Mouse (Mus musculus) gonadal fat pad, adult 2 months (tissue): Measurements from ENCODE around the gene Myo10. TPM values are rescaled to one million over a fixed set of nuclear protein-coding genes. Genes with fewer than 3 reads are reported as not detected.
A peak's percentile ranks its signal among the peaks of the same experiment; 100 is the strongest.

Experiments
- DNase-seq: peaks from one replicate; pipeline ENCODE4 v3.0.0-alpha.2; 2012; ENCODE audit warnings: low read depth
- polyA plus RNA-seq: library from polyadenylated mRNA; depleted of rRNA; stranded (reverse); fragments of >200 nt; gene quantifications from 2 replicates; pipeline ENCODE4 v1.2.3, GENCODE M21; 2012

Gene Myo10
- polyA plus RNA-seq, 1 experiment = 31.1 TPM

- no peak for DNase-seq
These were observed 29.5 kb downstream of the Myo10 start for GRCm38 (mm10) chr15:25651820-25652219.

- no peak for DNase-seq
These were observed 30.0 kb downstream of the Myo10 start for GRCm38 (mm10) chr15:25652368-25652767.

- DNase-seq = no peak
These were observed 30.6 kb downstream of the Myo10 start for GRCm38 (mm10) chr15:25652933-25653332.

- no peak for DNase-seq
These were observed 31.4 kb downstream of the Myo10 start for GRCm38 (mm10) chr15:25653680-25654079.

- DNase-seq = no peak
These were observed 40.7 kb downstream of the Myo10 start for GRCm38 (mm10) chr15:25662833-25663519.

GRCm38 (mm10) chr15:25669283-25670247 lies 47.2 kb downstream of the Myo10 start:
- DNase-seq = no peak

GRCm38 (mm10) chr15:25673231-25673980 lies 51.1 kb downstream of the Myo10 start:
- DNase-seq = no peak

GRCm38 (mm10) chr15:25674099-25674931 lies 52.0 kb downstream of the Myo10 start:
- no peak for DNase-seq

- DNase-seq = no peak
These were observed 52.6 kb downstream of the Myo10 start for GRCm38 (mm10) chr15:25674932-25675250.

- no peak for DNase-seq
These were observed 53.0 kb downstream of the Myo10 start for GRCm38 (mm10) chr15:25675359-25675758.

GRCm38 (mm10) chr15:25676056-25676785 lies 53.9 kb downstream of the Myo10 start:
- DNase-seq = no peak

GRCm38 (mm10) chr15:25679081-25679480 lies 56.8 kb downstream of the Myo10 start:
- DNase-seq = no peak

GRCm38 (mm10) chr15:25679616-25680015 lies 57.3 kb downstream of the Myo10 start:
- DNase-seq = no peak

GRCm38 (mm10) chr15:25680269-25680818 lies 58.0 kb downstream of the Myo10 start:
- no peak for DNase-seq

- no peak for DNase-seq
These were observed 60.7 kb downstream of the Myo10 start for GRCm38 (mm10) chr15:25682953-25683507.

- DNase-seq = peak; percentile 24
These were observed 62.9 kb downstream of the Myo10 start for GRCm38 (mm10) chr15:25685186-25685585.

- DNase-seq = no peak
These were observed 66.3 kb downstream of the Myo10 start for GRCm38 (mm10) chr15:25688424-25689283.

GRCm38 (mm10) chr15:25689477-25689876 lies 67.2 kb downstream of the Myo10 start:
- no peak for DNase-seq
